Mouse (Mus musculus): ENCODE results near the gene Stub1.
"Not testable (repeated sequence)": the region's sequence is repeated elsewhere in the genome, so short reads cannot be mapped to it uniquely, and the experiment has no call there.

The Stub1 gene

GRCm38 (mm10) chr17:25833291-25833663, at the start of gene Stub1:
Stub1 (minus strand) TSS chr17:25833404.
- peak; percentile 85 for DNase-seq (ENCODE audit: low read depth, low spot score)

- DNase-seq (ENCODE audit: low read depth, low spot score) = no peak
Observed at GRCm38 (mm10) chr17:25882306-25882705, 49.1 kb upstream of the Stub1 start.

- DNase-seq (ENCODE audit: low read depth, low spot score) = no peak
Observed at GRCm38 (mm10) chr17:25881691-25882090, 48.5 kb upstream of the Stub1 start.

GRCm38 (mm10) chr17:25880913-25881641, 47.9 kb upstream of the Stub1 start:
- no peak for DNase-seq (ENCODE audit: low read depth, low spot score)

GRCm38 (mm10) chr17:25880196-25880910, 47.1 kb upstream of the Stub1 start, which contains the start of gene Wfikkn1:
Wfikkn1 (minus strand) TSS chr17:25880858.
- DNase-seq (ENCODE audit: low read depth, low spot score) = no peak

GRCm38 (mm10) chr17:25879750-25880149, 46.5 kb upstream of the Stub1 start:
- no peak for DNase-seq (ENCODE audit: low read depth, low spot score)

GRCm38 (mm10) chr17:25879261-25879660, 46.1 kb upstream of the Stub1 start:
- DNase-seq (ENCODE audit: low read depth, low spot score) = no peak

GRCm38 (mm10) chr17:25878611-25879180, 45.5 kb upstream of the Stub1 start:
- DNase-seq (ENCODE audit: low read depth, low spot score) = no peak

GRCm38 (mm10) chr17:25877741-25878610, 44.8 kb upstream of the Stub1 start:
- no peak for DNase-seq (ENCODE audit: low read depth, low spot score)

- no peak for DNase-seq (ENCODE audit: low read depth, low spot score)
Observed at GRCm38 (mm10) chr17:25877025-25877424, 43.8 kb upstream of the Stub1 start.

- no peak for DNase-seq (ENCODE audit: low read depth, low spot score)
Observed at GRCm38 (mm10) chr17:25876347-25876915, 43.2 kb upstream of the Stub1 start.

GRCm38 (mm10) chr17:25875171-25876136, 42.2 kb upstream of the Stub1 start:
- DNase-seq (ENCODE audit: low read depth, low spot score) = peak; percentile 85

- DNase-seq (ENCODE audit: low read depth, low spot score) = peak; percentile 94
Observed at GRCm38 (mm10) chr17:25874721-25875170, 41.5 kb upstream of the Stub1 start, which contains the start of gene Mettl26. Mettl26 (plus strand) TSS chr17:25875074.

- no peak for DNase-seq (ENCODE audit: low read depth, low spot score)
Observed at GRCm38 (mm10) chr17:25874148-25874720, 41.0 kb upstream of the Stub1 start.

- no peak for DNase-seq (ENCODE audit: low read depth, low spot score)
Observed at GRCm38 (mm10) chr17:25873405-25874147, 40.4 kb upstream of the Stub1 start.

- no peak for DNase-seq (ENCODE audit: low read depth, low spot score)
Observed at GRCm38 (mm10) chr17:25872676-25873075, 39.5 kb upstream of the Stub1 start.

- not testable (repeated sequence) for DNase-seq (ENCODE audit: low read depth, low spot score)
Observed at GRCm38 (mm10) chr17:25871566-25871965, 38.4 kb upstream of the Stub1 start.

- DNase-seq (ENCODE audit: low read depth, low spot score) = no peak
Observed at GRCm38 (mm10) chr17:25869954-25870353, 36.8 kb upstream of the Stub1 start.

GRCm38 (mm10) chr17:25869498-25869897, 36.3 kb upstream of the Stub1 start:
- DNase-seq (ENCODE audit: low read depth, low spot score) = no peak
